Mouse (Mus musculus) heart, postnatal 0 days (tissue): ENCODE results near the gene Pcgf1.

Source experiments
- CTCF ChIP-seq: IDR thresholded peaks from 2 replicates; pipeline ENCODE4 v1.5.1; 2016; ENCODE audit warnings: antibody characterized with exemption, control low read depth, low read depth
- EP300 ChIP-seq: IDR thresholded peaks from 2 replicates; pipeline ENCODE4 v1.6.1; 2016; ENCODE audit warnings: antibody characterized with exemption, low read depth

GRCm38 (mm10) chr6:83034463-83035055, 43.1 kb upstream of the Pcgf1 start:
- no peak for TF ChIP-seq CTCF
- no peak for TF ChIP-seq EP300
